Mouse (Mus musculus) heart, embryonic 11.5 days (tissue): ENCODE measurements at regions not wholly inside any gene's neighbourhood (a gene's known extent, or its start where the extent isn't known, plus 50 kb on each side); places are given as distances from the start of the nearest gene placed in this dataset.

ENCODE experiments used
- ATAC-seq: fragments of 200-750 bp; cut with Nextera tagmentation; replicated peaks from 2 replicates; pipeline ENCODE4 v1.8.0; 2017; ENCODE audit warnings: moderate library complexity; ENCODE audit not compliant: insufficient number of reproducible peaks, low FRiP score, low TSS enrichment
- H3K27ac ChIP-seq: fragments of 300-500 bp; sonication (generic); 2 replicates; pipeline ENCODE4 v1.5.1; 2014; ENCODE audit warnings: mild to moderate bottlenecking, low read depth, low read length
- H3K27me3 ChIP-seq: fragments of 300-500 bp; sonication (generic); 2 replicates; pipeline ENCODE4 v1.6.1; 2014; ENCODE audit warnings: mild to moderate bottlenecking, low read length, mixed read lengths; ENCODE audit not compliant: control insufficient read depth, insufficient read depth
- H3K36me3 ChIP-seq: fragments of 300-500 bp; sonication (generic); 2 replicates; pipeline ENCODE4 v1.6.1; 2014; ENCODE audit warnings: mild to moderate bottlenecking, low read length, moderate library complexity, mixed read lengths; ENCODE audit not compliant: control insufficient read depth, insufficient read depth
- H3K4me1 ChIP-seq: fragments of 300-500 bp; sonication (generic); 2 replicates; pipeline ENCODE4 v1.6.1; 2014; ENCODE audit warnings: low read length; ENCODE audit not compliant: control insufficient read depth, insufficient read depth
- H3K4me2 ChIP-seq: fragments of 300-500 bp; sonication (generic); 2 replicates; pipeline ENCODE4 v1.6.1; 2014; ENCODE audit warnings: mild to moderate bottlenecking, moderate library complexity
- H3K4me3 ChIP-seq: fragments of 300-500 bp; sonication (generic); 2 replicates; pipeline ENCODE4 v1.5.1; 2014; ENCODE audit warnings: low read depth, low read length
- H3K9ac ChIP-seq: fragments of 300-500 bp; sonication (generic); 2 replicates; pipeline ENCODE4 v1.6.1; 2014; ENCODE audit warnings: mild to moderate bottlenecking, low read depth, low read length, moderate library complexity
- H3K9me3 ChIP-seq: fragments of 300-500 bp; sonication (generic); replicated peaks from 2 replicates; pipeline ENCODE4 v1.6.1; 2016; ENCODE audit warnings: low read length; ENCODE audit not compliant: control insufficient read depth
- WGBS: fragments of 180-500 bp; shearing (Covaris S2); extraction: QIAGEN DNeasy Blood & Tissue Kit; methylation state at CpG from one replicate; pipeline ENCODE4 v1.1.7; 2014; ENCODE audit not compliant: insufficient replicate concordance; 5-methylcytosine and 5-hydroxymethylcytosine counted together

GRCm38 (mm10) chr17:91388521-91388920 lies 295.6 kb upstream of the Nrxn1 start:
- H3K27ac ChIP-seq: no peak overlapping the region
- no peak overlapping the region for H3K4me3 ChIP-seq
- ATAC-seq: no peak
- 73% methylated on average over 3 of the region's 3 CpGs for WGBS
- no peaks in the 10 kb centered on the region for H3K9me3 ChIP-seq
- H3K4me2 ChIP-seq: no peak overlapping the region
- no peak overlapping the region for H3K9ac ChIP-seq
- H3K27me3 ChIP-seq: no peaks in the 10 kb centered on the region
- no peaks in the 10 kb centered on the region for H3K4me1 ChIP-seq
- H3K36me3 ChIP-seq: no peaks in the 10 kb centered on the region

- Histone ChIP-seq H3K4me3 (no peak overlapping the region), H3K9ac (no peak overlapping the region), H3K4me1 (no peaks in the 10 kb centered on the region), H3K36me3 (no peaks in the 10 kb centered on the region), H3K27ac (no peak overlapping the region), H3K4me2 (no peak overlapping the region), H3K9me3 (no peaks in the 10 kb centered on the region), H3K27me3 (no peaks in the 10 kb centered on the region)
- no peak for ATAC-seq
- 79% methylated on average over 2 of the region's 2 CpGs for WGBS
Observed at GRCm38 (mm10) chr17:91388039-91388438, 295.2 kb upstream of the Nrxn1 start.

GRCm38 (mm10) chr17:91385949-91386348 lies 293.1 kb upstream of the Nrxn1 start:
- Histone ChIP-seq H3K27ac (no peak overlapping the region), H3K27me3 (no peaks in the 10 kb centered on the region), H3K36me3 (no peaks in the 10 kb centered on the region), H3K9ac (no peak overlapping the region), H3K9me3 (no peaks in the 10 kb centered on the region), H3K4me3 (no peak overlapping the region), H3K4me2 (no peak overlapping the region), H3K4me1 (no peaks in the 10 kb centered on the region)
- WGBS: 69% methylated on average over 2 of the region's 2 CpGs
- ATAC-seq: no peak

GRCm38 (mm10) chr17:91368156-91368555 lies 275.3 kb upstream of the Nrxn1 start:
- 79% methylated on average over 2 of the region's 2 CpGs for WGBS

GRCm38 (mm10) chr17:91361261-91361660 lies 268.4 kb upstream of the Nrxn1 start:
- no peaks in the 10 kb centered on the region for H3K36me3 ChIP-seq
- H3K27me3 ChIP-seq: no peaks in the 10 kb centered on the region
- WGBS: 87% methylated on average over 1 of the region's 1 CpGs
- no peak for ATAC-seq
- no peak overlapping the region for H3K27ac ChIP-seq
- no peak overlapping the region for H3K4me3 ChIP-seq
- no peaks in the 10 kb centered on the region for H3K4me1 ChIP-seq
- no peak overlapping the region for H3K9ac ChIP-seq
- no peaks in the 10 kb centered on the region for H3K9me3 ChIP-seq
- no peak overlapping the region for H3K4me2 ChIP-seq

More at GRCm38 (mm10) chr17:91368156-91368555, 275.3 kb upstream of the Nrxn1 start:
- H3K27ac ChIP-seq: no peak overlapping the region
- no peaks in the 10 kb centered on the region for H3K4me1 ChIP-seq
- H3K36me3 ChIP-seq: no peaks in the 10 kb centered on the region
- no peak overlapping the region for H3K9ac ChIP-seq
- no peak overlapping the region for H3K4me2 ChIP-seq
- ATAC-seq: no peak
- no peaks in the 10 kb centered on the region for H3K9me3 ChIP-seq
- H3K27me3 ChIP-seq: no peaks in the 10 kb centered on the region
- H3K4me3 ChIP-seq: no peak overlapping the region

GRCm38 (mm10) chr17:91352107-91352506 lies 259.2 kb upstream of the Nrxn1 start:
- H3K9me3 ChIP-seq: no peaks in the 10 kb centered on the region
- no peak overlapping the region for H3K9ac ChIP-seq
- H3K36me3 ChIP-seq: no peaks in the 10 kb centered on the region
- no peaks in the 10 kb centered on the region for H3K27me3 ChIP-seq
- H3K4me2 ChIP-seq: no peak overlapping the region
- 81% methylated on average over 2 of the region's 2 CpGs for WGBS
- no peak for ATAC-seq
- no peak overlapping the region for H3K4me3 ChIP-seq
- H3K4me1 ChIP-seq: no peaks in the 10 kb centered on the region
- no peak overlapping the region for H3K27ac ChIP-seq

GRCm38 (mm10) chr17:91336882-91337281 lies 244.0 kb upstream of the Nrxn1 start:
- no peaks in the 10 kb centered on the region for H3K36me3 ChIP-seq
- no peaks in the 10 kb centered on the region for H3K27me3 ChIP-seq
- no peak overlapping the region for H3K4me2 ChIP-seq
- 85% methylated on average over 1 of the region's 1 CpGs for WGBS
- H3K9ac ChIP-seq: no peak overlapping the region
- no peaks in the 10 kb centered on the region for H3K9me3 ChIP-seq
- H3K4me1 ChIP-seq: no peaks in the 10 kb centered on the region
- H3K4me3 ChIP-seq: no peak overlapping the region
- no peak overlapping the region for H3K27ac ChIP-seq
- ATAC-seq: no peak

- Histone ChIP-seq H3K27ac (no peak overlapping the region), H3K9ac (no peak overlapping the region), H3K4me2 (no peak overlapping the region), H3K36me3 (no peaks in the 10 kb centered on the region), H3K4me3 (no peak overlapping the region), H3K4me1 (no peaks in the 10 kb centered on the region), H3K9me3 (no peaks in the 10 kb centered on the region), H3K27me3 (no peaks in the 10 kb centered on the region)
- 93% methylated on average over 4 of the region's 4 CpGs for WGBS
- ATAC-seq: no peak
Observed at GRCm38 (mm10) chr17:91333790-91334189, 240.9 kb upstream of the Nrxn1 start.

- no peak overlapping the region for H3K4me2 ChIP-seq
- H3K9me3 ChIP-seq: no peaks in the 10 kb centered on the region
- ATAC-seq: no peak
- H3K27me3 ChIP-seq: no peaks in the 10 kb centered on the region
- H3K4me3 ChIP-seq: no peak overlapping the region
- WGBS: 75% methylated on average over 1 of the region's 1 CpGs
- no peak overlapping the region for H3K9ac ChIP-seq
- H3K4me1 ChIP-seq: no peaks in the 10 kb centered on the region
- H3K36me3 ChIP-seq: no peaks in the 10 kb centered on the region
- H3K27ac ChIP-seq: no peak overlapping the region
Observed at GRCm38 (mm10) chr17:91333202-91333601, 240.3 kb upstream of the Nrxn1 start.
